Mouse (Mus musculus) stomach, postnatal 0 days (tissue): ENCODE measurements at regions not wholly inside any gene's neighbourhood (a gene's known extent, or its start where the extent isn't known, plus 50 kb on each side); places are given as distances from the start of the nearest gene placed in this dataset.

ENCODE experiments used
- ATAC-seq: fragments of 200-750 bp; cut with Nextera tagmentation; 2 replicates; pipeline ENCODE4 v1.8.0; 2017; ENCODE audit not compliant: low FRiP score, low TSS enrichment
- DNase-seq: peaks from one replicate; pipeline ENCODE4 v3.0.0-alpha.2; 2016; ENCODE audit warnings: low spot score
- H3K27ac ChIP-seq: fragments of 300-500 bp; sonication (generic); replicated peaks from 2 replicates; pipeline ENCODE4 v1.5.1; 2014; ENCODE audit warnings: mild to moderate bottlenecking, control low read depth
- H3K27me3 ChIP-seq: fragments of 300-500 bp; sonication (generic); 2 replicates; pipeline ENCODE4 v1.6.1; 2014; ENCODE audit warnings: low read length; ENCODE audit not compliant: control insufficient read depth, insufficient read depth
- H3K36me3 ChIP-seq: fragments of 300-500 bp; sonication (generic); 2 replicates; pipeline ENCODE4 v1.6.1; 2014; ENCODE audit warnings: low read length, mixed read lengths; ENCODE audit not compliant: control insufficient read depth, insufficient read depth
- H3K4me1 ChIP-seq: fragments of 300-500 bp; sonication (generic); replicated peaks from 2 replicates; pipeline ENCODE4 v1.6.1; 2014; ENCODE audit warnings: antibody characterized with exemption; ENCODE audit not compliant: control insufficient read depth, insufficient read depth
- H3K4me2 ChIP-seq: fragments of 300-500 bp; sonication (generic); replicated peaks from 2 replicates; pipeline ENCODE4 v1.6.1; 2014; ENCODE audit warnings: low read depth, mild to moderate bottlenecking, control low read depth, moderate library complexity
- H3K4me3 ChIP-seq: fragments of 300-500 bp; sonication (generic); 2 replicates; pipeline ENCODE4 v1.5.1; 2014; ENCODE audit warnings: low read depth, low read length, control low read depth
- H3K9ac ChIP-seq: fragments of 300-500 bp; sonication (generic); 2 replicates; pipeline ENCODE4 v1.6.1; 2014; ENCODE audit warnings: mild to moderate bottlenecking, low read length, control low read depth, mixed read lengths
- H3K9me3 ChIP-seq: fragments of 300-500 bp; sonication (generic); 2 replicates; pipeline ENCODE4 v1.6.1; 2016; ENCODE audit warnings: low read length; ENCODE audit not compliant: control insufficient read depth
- CTCF ChIP-seq: IDR thresholded peaks from 2 replicates; pipeline ENCODE4 v1.5.1; 2016; ENCODE audit warnings: antibody characterized with exemption, low read depth, mild to moderate bottlenecking, moderate library complexity
- EP300 ChIP-seq: optimal IDR thresholded peaks from 2 replicates; pipeline ENCODE3; 2016; ENCODE audit warnings: antibody characterized with exemption
- WGBS: fragments of 180-500 bp; shearing (Covaris S2); extraction: QIAGEN DNeasy Blood & Tissue Kit; methylation state at CpG from one replicate; pipeline ENCODE4 v1.1.7; 2014; 5-methylcytosine and 5-hydroxymethylcytosine counted together

DNA sequence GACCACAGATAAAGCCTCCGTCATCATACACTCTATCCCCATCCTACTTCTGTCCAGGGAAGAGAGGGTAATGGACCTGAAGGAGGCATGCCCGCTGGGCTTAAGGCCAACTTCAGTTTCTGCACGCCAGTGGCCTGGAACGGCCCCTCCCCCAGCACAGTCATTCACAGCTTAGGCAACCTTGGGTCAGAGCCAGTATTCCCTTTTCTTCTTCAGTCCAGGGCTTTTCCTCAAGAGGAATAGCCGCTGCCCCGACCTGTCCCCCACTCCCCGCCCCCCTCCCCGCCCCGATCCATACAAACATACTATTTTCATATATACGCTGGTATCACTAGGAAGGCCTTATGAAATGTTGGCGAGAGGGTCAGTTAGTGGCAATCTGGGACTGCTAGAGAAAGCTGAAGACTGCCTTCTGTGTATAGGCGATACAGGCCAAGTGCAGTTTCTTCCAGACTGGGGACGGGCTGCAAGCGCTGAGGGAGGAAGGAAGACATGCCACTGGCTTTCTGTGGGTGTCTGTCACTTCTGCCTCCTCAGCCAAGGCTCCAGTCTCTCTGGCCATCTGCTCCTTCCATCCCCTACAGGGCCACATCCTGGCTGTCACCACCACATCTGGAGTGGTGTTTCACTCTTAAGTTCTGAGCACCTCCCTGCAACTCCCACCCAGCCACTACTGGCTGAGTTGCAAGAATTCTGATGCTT is 113.5 kb upstream of the Lemd2 start:
- Histone ChIP-seq H3K4me3 (no peak overlapping the region), H3K27me3 (no peaks in the 10 kb centered on the region), H3K36me3 (no peaks in the 10 kb centered on the region), H3K4me1 (peaks cover 8% of the 10 kb centered on the region), H3K4me2 (0 out of 2 replicates have a peak overlapping the region, but pooled peaks have one; percentile 15), H3K9ac (no peak overlapping the region), H3K27ac (no peak overlapping the region; the same call in 1 of the 2 replicates), H3K9me3 (no peaks in the 10 kb centered on the region)
- peak; percentile 74 for DNase-seq
- TF ChIP-seq EP300 (no peak), CTCF (no peak)
- ATAC-seq = peak; percentile 54
- 32% methylated on average over 14 of the region's 14 CpGs for WGBS

GRCm38 (mm10) chr17:27316711-27317575 is 112.7 kb upstream of the Lemd2 start:
- Histone ChIP-seq H3K4me3 (no peak overlapping the region), H3K27ac (no peak overlapping the region; the same call in 1 of the 2 replicates), H3K4me1 (peaks cover 8% of the 10 kb centered on the region), H3K36me3 (no peaks in the 10 kb centered on the region), H3K9ac (no peak overlapping the region), H3K4me2 (0 out of 2 replicates have a peak overlapping the region, but pooled peaks have one; percentile 15), H3K9me3 (no peaks in the 10 kb centered on the region), H3K27me3 (no peaks in the 10 kb centered on the region)
- 72% methylated on average over 21 of the region's 21 CpGs for WGBS
- ATAC-seq (peak; percentile 60), DNase-seq (peak; percentile 61)
- TF ChIP-seq EP300 = no peak

GRCm38 (mm10) chr17:27315947-27316628 is 111.8 kb upstream of the Lemd2 start:
- no peak overlapping the region for H3K27ac ChIP-seq
- ATAC-seq = no peak
- WGBS = 73% methylated on average over 11 of the region's 11 CpGs
- TF ChIP-seq EP300 = no peak
- TF ChIP-seq CTCF = no peak
- H3K9ac ChIP-seq = no peak overlapping the region
- H3K36me3 ChIP-seq = no peaks in the 10 kb centered on the region
- no peak for DNase-seq
- H3K4me1 ChIP-seq = peaks cover 8% of the 10 kb centered on the region
- no peak overlapping the region for H3K4me3 ChIP-seq
- H3K4me2 ChIP-seq = no peak overlapping the region
- H3K9me3 ChIP-seq = no peaks in the 10 kb centered on the region
- H3K27me3 ChIP-seq = no peaks in the 10 kb centered on the region

DNA sequence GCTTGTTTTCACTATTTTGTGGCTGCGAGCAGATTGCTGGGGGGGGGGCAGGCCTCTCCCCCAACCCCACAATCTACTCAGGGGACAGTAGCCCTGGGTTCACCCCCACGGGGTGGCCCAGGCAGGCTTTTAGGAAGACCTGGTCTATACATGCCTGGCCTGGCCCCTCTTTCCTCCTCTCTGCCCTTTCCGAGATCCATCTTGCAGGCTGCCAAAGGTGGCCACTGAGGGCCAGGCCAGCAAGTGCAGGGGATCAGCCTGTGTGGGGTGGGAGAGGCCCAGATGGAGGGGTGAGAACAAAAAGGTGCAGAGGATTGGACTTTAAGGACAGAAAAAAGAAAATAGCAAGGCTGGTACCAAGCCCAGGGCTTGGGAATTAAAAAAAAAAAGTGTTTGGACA is 111.2 kb upstream of the Lemd2 start:
- no peak overlapping the region for H3K4me2 ChIP-seq
- H3K27ac ChIP-seq = no peak overlapping the region
- peaks cover 8% of the 10 kb centered on the region for H3K4me1 ChIP-seq
- 59% methylated on average over 3 of the region's 3 CpGs for WGBS
- no peaks in the 10 kb centered on the region for H3K9me3 ChIP-seq
- TF ChIP-seq CTCF = no peak
- no peak for TF ChIP-seq EP300
- H3K27me3 ChIP-seq = no peaks in the 10 kb centered on the region
- H3K36me3 ChIP-seq = no peaks in the 10 kb centered on the region
- no peak for DNase-seq
- H3K4me3 ChIP-seq = no peak overlapping the region
- H3K9ac ChIP-seq = no peak overlapping the region
- ATAC-seq = no peak

DNA sequence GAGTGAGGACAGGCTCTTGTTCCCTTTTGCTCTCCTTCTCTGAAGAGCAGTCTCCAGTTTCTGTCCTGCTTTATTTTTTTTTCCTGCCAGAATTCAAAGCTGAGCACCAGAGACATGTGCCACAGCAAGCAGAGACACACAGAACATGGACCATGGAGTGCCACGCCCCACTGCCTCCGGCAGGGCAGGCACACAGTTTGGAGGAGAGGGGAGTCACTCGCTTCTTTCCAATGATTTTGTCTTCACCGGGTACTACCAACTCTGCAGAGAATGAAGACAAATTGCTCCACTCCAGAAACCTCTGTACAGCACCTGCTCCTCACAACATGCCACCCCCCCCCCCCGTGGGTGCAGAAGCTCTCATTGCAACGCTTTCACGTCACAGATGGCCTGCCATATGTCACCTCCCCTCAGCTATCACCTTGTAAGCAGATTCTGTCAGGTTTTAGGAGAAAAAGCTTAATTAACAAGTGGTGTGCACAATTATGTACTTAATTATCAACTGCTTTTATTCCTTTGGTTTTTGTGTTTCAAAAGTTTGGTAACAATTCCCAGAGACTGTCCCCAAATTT is 110.6 kb upstream of the Lemd2 start:
- Histone ChIP-seq H3K4me2 (no peak overlapping the region), H3K4me3 (no peak overlapping the region), H3K9ac (no peak overlapping the region), H3K36me3 (no peaks in the 10 kb centered on the region), H3K27me3 (no peaks in the 10 kb centered on the region), H3K4me1 (peaks cover 8% of the 10 kb centered on the region), H3K27ac (no peak overlapping the region), H3K9me3 (no peaks in the 10 kb centered on the region)
- DNase-seq (no peak), ATAC-seq (no peak)
- TF ChIP-seq EP300 = no peak
- TF ChIP-seq CTCF = no peak
- WGBS = 54% methylated on average over 7 of the region's 7 CpGs
